Mouse (Mus musculus) liver (tissue): Measurements from ENCODE around the gene Mgat4c.
"Not testable (repeated sequence)": the region's sequence is repeated elsewhere in the genome, so short reads cannot be mapped to it uniquely, and the experiment has no call there.

Experiments used
- DNase-seq: peaks from one replicate; pipeline ENCODE4 v3.0.0-alpha.2; 2020; ENCODE audit warnings: mixed read lengths

Gene Mgat4c

GRCm38 (mm10) chr10:102154865-102155264, 473.6 kb downstream of the Mgat4c start:
- no peak for DNase-seq

- DNase-seq, result no peak
These were observed 474.6 kb downstream of the Mgat4c start for GRCm38 (mm10) chr10:102155853-102156252.

GRCm38 (mm10) chr10:102158809-102159208, 477.5 kb downstream of the Mgat4c start:
- DNase-seq, result no peak

- no peak for DNase-seq
These were observed 503.4 kb downstream of the Mgat4c start for GRCm38 (mm10) chr10:102184726-102185125.

DNA sequence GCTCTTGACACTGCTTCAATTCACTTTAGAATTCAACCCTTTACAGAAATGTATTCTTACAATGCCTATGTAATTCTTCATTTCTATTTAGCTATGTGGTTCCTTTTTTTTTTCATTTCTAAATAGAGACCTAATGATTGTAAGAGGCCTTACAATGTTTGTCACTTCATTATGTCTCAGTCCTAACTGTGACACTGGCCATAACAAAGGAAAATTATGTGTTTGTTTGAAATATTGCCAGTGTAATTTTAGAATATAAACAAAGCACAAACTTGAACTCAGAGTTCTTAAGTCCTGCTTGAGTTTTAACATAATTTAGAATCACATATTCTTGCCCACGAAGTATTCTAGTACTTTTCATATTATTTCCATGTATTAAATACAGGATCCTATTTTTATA, 510.4 kb downstream of the Mgat4c start:
- DNase-seq, result no peak

GRCm38 (mm10) chr10:102196850-102197249, 515.6 kb downstream of the Mgat4c start:
- DNase-seq, result no peak

- DNase-seq, result no peak
These were observed 557.4 kb downstream of the Mgat4c start for GRCm38 (mm10) chr10:102238558-102239211.

GRCm38 (mm10) chr10:102243897-102244296, 562.6 kb downstream of the Mgat4c start:
- no peak for DNase-seq

GRCm38 (mm10) chr10:102244601-102245000, 563.3 kb downstream of the Mgat4c start:
- no peak for DNase-seq

GRCm38 (mm10) chr10:102245269-102245668, 564.0 kb downstream of the Mgat4c start:
- no peak for DNase-seq

DNA sequence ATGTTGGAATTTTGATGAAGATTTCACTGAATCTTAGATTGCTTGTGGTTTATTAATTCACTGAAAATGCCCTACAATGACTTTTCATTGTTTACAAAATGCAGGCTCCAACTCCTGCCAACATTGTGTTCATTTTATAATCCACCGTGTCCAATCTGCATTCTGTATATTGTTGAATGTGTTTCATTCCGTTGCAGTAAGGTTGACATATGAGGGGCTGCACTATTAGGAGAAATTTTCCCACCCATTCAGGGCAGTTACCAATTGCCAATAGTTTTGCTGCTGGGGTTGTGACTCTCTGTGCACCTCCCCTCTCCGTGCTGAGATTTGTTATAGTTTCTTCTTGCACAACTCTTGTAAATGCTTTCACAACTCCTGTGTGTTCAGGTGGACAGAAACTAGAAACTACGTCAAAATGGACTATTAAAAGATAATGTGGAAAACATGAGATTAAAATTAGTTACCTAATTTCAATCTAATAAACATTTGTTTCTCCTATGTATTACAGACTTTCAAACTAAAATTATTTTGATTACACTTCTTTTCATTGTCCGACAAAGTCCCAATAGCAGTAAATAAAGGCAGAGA, 627.7 kb downstream of the Mgat4c start:
- DNase-seq, result no peak

DNA sequence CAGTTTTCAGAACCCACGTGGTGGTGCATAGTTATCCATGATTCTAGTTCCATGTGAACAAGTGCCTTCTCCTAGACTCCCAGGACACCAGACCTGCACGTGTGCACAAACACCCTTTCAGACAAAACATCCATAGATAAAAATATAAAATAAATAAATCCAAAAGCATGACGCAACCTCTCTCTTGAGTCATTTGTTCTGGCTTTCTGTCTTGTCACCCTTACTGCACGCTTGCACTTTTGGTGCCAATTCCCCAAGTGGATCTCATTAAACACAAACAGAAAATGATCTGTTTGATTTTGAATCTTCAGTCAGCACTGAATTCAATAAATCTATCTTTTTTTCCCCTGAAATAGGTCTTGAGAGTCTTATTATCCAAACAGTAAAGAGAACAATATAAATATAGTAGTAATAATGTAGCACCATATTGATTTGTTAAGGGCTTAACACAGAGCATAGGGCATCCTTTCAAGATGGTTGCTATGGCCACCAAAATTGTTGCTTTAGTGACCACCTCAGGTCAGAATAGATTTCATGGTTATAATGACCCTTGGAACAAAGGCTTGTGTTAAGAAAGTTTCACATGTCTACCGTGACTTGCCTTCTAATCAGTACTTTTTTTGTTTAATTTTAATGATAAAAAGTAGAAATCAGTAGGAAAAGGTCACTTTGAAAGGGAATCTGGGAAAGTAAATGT, 684.5 kb downstream of the Mgat4c start:
- DNase-seq, result no peak

DNA sequence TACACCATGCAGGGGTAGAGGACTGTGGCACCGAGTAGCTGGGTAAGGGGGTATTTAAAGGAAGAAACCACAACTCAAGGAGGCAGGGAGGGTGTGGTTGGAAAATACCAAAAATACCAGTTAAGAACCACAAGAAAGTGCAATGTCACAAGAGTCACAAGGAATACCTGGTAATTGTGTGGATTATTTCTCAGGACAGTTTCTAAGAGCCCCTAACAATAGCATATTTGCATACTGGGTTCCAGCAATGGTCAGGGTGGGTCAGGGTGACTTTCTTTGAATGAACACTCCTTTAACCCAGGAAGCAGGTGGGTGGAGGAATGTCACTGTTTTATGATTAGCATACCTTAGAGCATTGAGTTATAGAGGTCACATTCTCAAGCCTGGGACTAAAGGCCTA, 689.3 kb downstream of the Mgat4c start:
- DNase-seq, result no peak

DNA sequence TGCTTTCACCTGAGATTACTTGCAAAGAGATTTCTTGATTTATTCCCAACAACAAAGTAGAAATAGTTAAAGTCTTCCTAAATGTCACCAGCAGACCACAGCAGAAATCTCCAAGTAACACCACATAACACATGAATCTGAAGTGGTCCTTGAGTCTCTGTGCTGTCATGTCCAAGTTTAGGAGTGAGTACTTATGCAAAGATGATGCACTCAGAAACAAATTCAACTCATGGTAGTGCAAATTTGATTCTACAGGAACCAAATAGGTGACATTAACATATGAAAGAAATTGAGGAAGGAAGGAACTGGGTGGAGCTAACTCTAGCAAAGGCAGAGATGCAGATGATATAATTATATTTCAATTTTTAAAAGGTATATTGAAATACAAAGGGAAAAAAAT, 690.8 kb downstream of the Mgat4c start:
- no peak for DNase-seq

- DNase-seq, result no peak
These were observed 692.8 kb downstream of the Mgat4c start for GRCm38 (mm10) chr10:102374061-102374460.

- DNase-seq, result no peak
These were observed 696.1 kb downstream of the Mgat4c start for GRCm38 (mm10) chr10:102377377-102377776.

GRCm38 (mm10) chr10:102389223-102389622, 707.9 kb downstream of the Mgat4c start:
- no peak for DNase-seq

- no peak for DNase-seq
These were observed 736.5 kb downstream of the Mgat4c start for GRCm38 (mm10) chr10:102417654-102418272.

DNA sequence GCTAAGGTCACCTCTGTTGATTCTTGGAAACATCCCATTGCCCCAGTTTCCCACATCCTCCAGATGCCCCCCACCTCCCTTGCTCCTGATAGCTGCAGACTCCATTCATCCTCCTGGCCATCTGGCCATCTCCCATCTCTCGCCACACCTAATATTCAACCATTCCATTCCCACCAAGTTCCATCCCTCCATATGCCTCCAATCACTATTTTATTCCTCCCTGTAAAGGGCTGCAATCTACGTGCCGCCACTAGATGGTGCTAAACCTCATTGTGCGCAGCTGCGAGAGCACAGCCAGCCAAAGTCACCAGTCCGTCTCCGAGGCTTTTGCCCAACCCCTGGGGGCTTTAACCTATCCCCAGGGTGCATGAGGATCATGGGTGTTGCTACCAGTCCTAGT, 753.8 kb downstream of the Mgat4c start:
- not testable (repeated sequence) for DNase-seq

DNA sequence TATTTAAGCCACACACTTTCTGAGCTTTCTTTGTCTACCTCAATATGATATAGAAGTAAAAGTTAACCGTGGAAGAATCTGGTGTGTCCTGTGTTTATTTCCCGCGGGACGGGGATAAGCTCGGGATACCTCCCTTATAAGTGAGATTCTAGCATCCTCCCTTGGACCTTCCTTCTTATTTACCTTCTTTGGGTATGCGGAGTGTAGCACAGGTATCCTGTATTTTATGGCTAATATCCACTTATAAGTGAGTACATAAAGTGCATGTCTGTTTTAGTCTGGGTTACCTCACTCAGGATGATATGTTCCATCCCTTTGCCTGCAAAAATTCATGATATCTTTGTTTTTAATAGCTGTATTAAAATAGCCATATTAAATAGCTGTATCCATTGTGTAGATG, 754.2 kb downstream of the Mgat4c start:
- DNase-seq, result not testable (repeated sequence)
